Mouse (Mus musculus): ENCODE measurements around the gene Vps8.

Gene Vps8

GRCm38 (mm10) chr16:21547446-21547845 is 124.5 kb downstream of the Vps8 start:
- in situ Hi-C loops (cut with MboI, MseI): no loop called here

GRCm38 (mm10) chr16:21549751-21550150 is 126.8 kb downstream of the Vps8 start:
- in situ Hi-C loops (cut with MboI, MseI): no loop called here

GRCm38 (mm10) chr16:21550453-21550852 is 127.5 kb downstream of the Vps8 start:
- in situ Hi-C loops (cut with MboI, MseI): no loop called here

GRCm38 (mm10) chr16:21553506-21553905 is 130.6 kb downstream of the Vps8 start:
- in situ Hi-C loops (cut with MboI, MseI): no loop called here

- in situ Hi-C loops (cut with MboI, MseI): no loop called here
Observed at GRCm38 (mm10) chr16:21562625-21563300, 139.8 kb downstream of the Vps8 start.

GRCm38 (mm10) chr16:21563322-21563721 is 140.4 kb downstream of the Vps8 start:
- in situ Hi-C loops (cut with MboI, MseI): no loop called here

- in situ Hi-C loops (cut with MboI, MseI): no loop called here
Observed at GRCm38 (mm10) chr16:21567093-21567492, 144.2 kb downstream of the Vps8 start.

GRCm38 (mm10) chr16:21569952-21570351 is 147.0 kb downstream of the Vps8 start:
- in situ Hi-C loops (cut with MboI, MseI): no loop called here

- in situ Hi-C loops (cut with MboI, MseI): no loop called here
Observed at GRCm38 (mm10) chr16:21570786-21571185, 147.9 kb downstream of the Vps8 start.

GRCm38 (mm10) chr16:21576000-21576420 is 153.1 kb downstream of the Vps8 start:
- in situ Hi-C loops (cut with MboI, MseI): no loop called here

- in situ Hi-C loops (cut with MboI, MseI): no loop called here
Observed at GRCm38 (mm10) chr16:21589110-21589509, 166.2 kb downstream of the Vps8 start.

- in situ Hi-C loops (cut with MboI, MseI): no loop called here
Observed at GRCm38 (mm10) chr16:21590806-21591205, 167.9 kb downstream of the Vps8 start.

- in situ Hi-C loops (cut with MboI, MseI): no loop called here
Observed at GRCm38 (mm10) chr16:21591511-21591910, 168.6 kb downstream of the Vps8 start.

GRCm38 (mm10) chr16:21595539-21595938 is 172.6 kb downstream of the Vps8 start:
- in situ Hi-C loops (cut with MboI, MseI): no loop called here

GRCm38 (mm10) chr16:21604354-21604753 is 181.4 kb downstream of the Vps8 start:
- in situ Hi-C loops (cut with MboI, MseI): no loop called here

GRCm38 (mm10) chr16:21606249-21607020 is 183.5 kb downstream of the Vps8 start:
- in situ Hi-C loops (cut with MboI, MseI): no loop called here

- in situ Hi-C loops (cut with MboI, MseI): no loop called here
Observed at GRCm38 (mm10) chr16:21607021-21607650, 184.2 kb downstream of the Vps8 start.

GRCm38 (mm10) chr16:21607651-21608040 is 184.7 kb downstream of the Vps8 start:
- in situ Hi-C loops (cut with MboI, MseI): no loop called here

- in situ Hi-C loops (cut with MboI, MseI): no loop called here
Observed at GRCm38 (mm10) chr16:21608176-21608865, 185.4 kb downstream of the Vps8 start.

- in situ Hi-C loops (cut with MboI, MseI): no loop called here
Observed at GRCm38 (mm10) chr16:21610473-21610872, 187.6 kb downstream of the Vps8 start.

GRCm38 (mm10) chr16:21615802-21616201 is 192.9 kb downstream of the Vps8 start:
- in situ Hi-C loops (cut with MboI, MseI): loop anchor here (5.0 kb wide), 1 partner anchor 111 kb away; no protein-coding TSS in a partner anchor

- in situ Hi-C loops (cut with MboI, MseI): no loop called here
Observed at GRCm38 (mm10) chr16:21620630-21621029, 197.7 kb downstream of the Vps8 start.
